ENCODE assay signal across 11 mouse cellular contexts in the genomic region with DNA sequence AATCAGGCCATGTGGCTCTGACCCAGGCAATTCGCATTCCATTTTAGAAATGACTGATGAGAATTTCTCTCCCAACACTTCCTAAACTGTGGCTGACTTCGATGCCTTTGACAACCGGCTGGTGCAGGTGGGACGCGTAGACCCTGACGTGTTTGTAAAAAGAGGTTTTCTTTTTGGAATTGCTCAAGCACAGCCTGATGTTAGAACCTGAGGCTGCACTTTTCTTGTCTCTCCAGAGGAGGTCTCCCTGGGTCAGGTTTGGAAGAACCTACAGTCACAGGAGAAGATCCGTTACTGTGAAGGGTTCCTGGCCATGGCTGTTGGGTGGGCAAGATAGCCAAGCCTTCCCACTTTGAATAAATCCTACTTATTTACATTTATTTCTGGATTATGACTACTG. TPM values are rescaled to one million over a fixed set of nuclear protein-coding genes. Genes with fewer than 3 reads are reported as not detected.
DNase-seq lines count a peak whose midpoint lies in the region; ATAC-seq and TF ChIP-seq lines count a peak whose summit lies in the region.
"Had no signal": no experiment of that assay in that cellular context is flagged by ENCODE, and none has a peak within 500 bp of the region (broad histone marks: within the 10 kb centered on the region; RNA-seq: fewer than 3 reads in every experiment).

No protein-coding gene starts in this region.

- H3K9ac ChIP-seq in kidney, embryonic 14.5 days (ENCODE audit: low read depth, low read length), result no peak overlapping the region
- no peak overlapping the region for H3K9ac ChIP-seq in liver, embryonic 14.5 days (replicated peaks)
- H3K9ac ChIP-seq: embryonic facial prominence, embryonic 13.5 days; heart, embryonic 12.5 days had no signal

- no peak overlapping the region for H3ac ChIP-seq in C2C12 (ENCODE audit: control insufficient read depth, insufficient read length, low read depth)

- H3K36me3 ChIP-seq in kidney, embryonic 14.5 days (ENCODE audit: control insufficient read depth, insufficient read depth, low read length), result no peaks in the 10 kb centered on the region
- no peaks in the 10 kb centered on the region for H3K36me3 ChIP-seq in C2C12 (ENCODE audit: control insufficient read depth, insufficient read depth)
- no peaks in the 10 kb centered on the region for H3K36me3 ChIP-seq in liver, embryonic 14.5 days (replicated peaks; ENCODE audit: control insufficient read depth, insufficient read depth, low read depth)
- H3K36me3 ChIP-seq: embryonic facial prominence, embryonic 13.5 days; heart, embryonic 12.5 days had no signal

- H3K27ac ChIP-seq in kidney, embryonic 14.5 days (ENCODE audit: low read depth, low read length), result no peak overlapping the region
- no peak overlapping the region for H3K27ac ChIP-seq in liver, embryonic 14.5 days
- H3K27ac ChIP-seq: embryonic facial prominence, embryonic 13.5 days had no signal

- WGBS in kidney, embryonic 14.5 days, result 54% methylated on average over 7 of the region's 7 CpGs
- 63% methylated on average over 7 of the region's 7 CpGs for WGBS in liver, embryonic 14.5 days (ENCODE audit: insufficient replicate concordance)

- peak; percentile 57; the same call in 1 of the 2 replicates for ATAC-seq in kidney, embryonic 14.5 days (ENCODE audit: low FRiP score, low TSS enrichment)
- ATAC-seq in liver, embryonic 14.5 days (ENCODE audit: insufficient read depth), result no peak

- intact Hi-C loops in gastrocnemius, postnatal 14 days (cut with DNase I; ENCODE audit: low total_unique reads), result loop anchor here (5.0 kb wide), 1 partner anchor 163 kb away; no protein-coding TSS in a partner anchor

- H3K4me3 ChIP-seq in kidney, embryonic 14.5 days (ENCODE audit: low read length), result no peak overlapping the region
- H3K4me3 ChIP-seq in C2C12 (ENCODE audit: insufficient read depth, poor library complexity, severe bottlenecking), result no peak overlapping the region
- no peak overlapping the region for H3K4me3 ChIP-seq in liver, embryonic 14.5 days (ENCODE audit: insufficient read depth in 1 of 2, low read depth in 2 of 2, low read length in 2 of 2)
- H3K4me3 ChIP-seq: embryonic facial prominence, embryonic 13.5 days; heart, embryonic 12.5 days had no signal

- H3K79me2 ChIP-seq in C2C12 (ENCODE audit: control insufficient read depth, insufficient read depth), result no peaks in the 10 kb centered on the region

- no peaks in the 10 kb centered on the region for H3K4me1 ChIP-seq in kidney, embryonic 14.5 days (ENCODE audit: control insufficient read depth, insufficient read depth, low read length)
- H3K4me1 ChIP-seq in liver, embryonic 14.5 days (replicated peaks; ENCODE audit: control insufficient read depth in 2 of 2, insufficient read depth in 2 of 2, low read length in 1 of 2), result no peaks in the 10 kb centered on the region
- H3K4me1 ChIP-seq: embryonic facial prominence, embryonic 13.5 days; heart, embryonic 12.5 days had no signal

- TF ChIP-seq EP300 in liver, embryonic 14.5 days (IDR thresholded peaks at IDR 0.05; ENCODE audit: low read depth), result no peak

- no peak for DNase-seq in kidney, adult 8-10 months
- peak; percentile 33 for DNase-seq in ES-CJ7 (ENCODE audit: low read depth, low spot score)
- DNase-seq in liver, embryonic 14.5 days (ENCODE audit: low read depth in 3 of 3, low spot score in 3 of 3), result no peak
- DNase-seq in gastrocnemius, postnatal 4 days (ENCODE audit: low spot score in 2 of 2), result no peak
- no peak for DNase-seq in gastrocnemius, postnatal 14 days
- DNase-seq: adrenal gland, adult 8-10 months had no signal

- H3K27me3 ChIP-seq in kidney, embryonic 14.5 days (ENCODE audit: control insufficient read depth, insufficient read depth, low read length), result no peaks in the 10 kb centered on the region
- H3K27me3 ChIP-seq in C2C12 (ENCODE audit: control insufficient read depth, insufficient read depth, insufficient read length), result no peaks in the 10 kb centered on the region
- H3K27me3 ChIP-seq in liver, embryonic 14.5 days (ENCODE audit: control insufficient read depth, insufficient read depth, low read length), result no peaks in the 10 kb centered on the region
- H3K27me3 ChIP-seq: embryonic facial prominence, embryonic 13.5 days; heart, embryonic 12.5 days had no signal

- no peak overlapping the region for H3K4me2 ChIP-seq in kidney, embryonic 14.5 days (replicated peaks; ENCODE audit: low read depth, low read length)
- no peak overlapping the region for H3K4me2 ChIP-seq in liver, embryonic 14.5 days (ENCODE audit: low read depth)
- H3K4me2 ChIP-seq: embryonic facial prominence, embryonic 13.5 days; heart, embryonic 12.5 days had no signal

- H3K9me3 ChIP-seq in kidney, embryonic 14.5 days (ENCODE audit: control insufficient read depth, low read length), result no peaks in the 10 kb centered on the region
- no peaks in the 10 kb centered on the region for H3K9me3 ChIP-seq in liver, embryonic 14.5 days (ENCODE audit: control insufficient read depth, low read length)
- H3K9me3 ChIP-seq: embryonic facial prominence, embryonic 13.5 days; heart, embryonic 12.5 days had no signal

- TF ChIP-seq CTCF in C2C12 (IDR thresholded peaks at IDR 0.05; ENCODE audit: control insufficient read depth, insufficient read depth, insufficient read length), result peak; percentile 18
- TF ChIP-seq CTCF in liver, embryonic 14.5 days (IDR thresholded peaks at IDR 0.05; ENCODE audit: low read depth), result peak; percentile 52

- no peaks in the 10 kb centered on the region for H3K79me3 ChIP-seq in C2C12 (ENCODE audit: low read depth)

TF ChIP-seq in C2C12, 6 proteins besides CTCF, POLR2A, EP300 and RAD21:
- no peak for TF ChIP-seq USF1 (IDR thresholded peaks at IDR 0.05; ENCODE audit: low read depth)

RNA-seq across cellular contexts. Expression of gene Map3k7cl, which starts 31.5 kb away (rescaled TPM):
- 0.69 and 1.4 TPM in 2 replicates for polyA plus RNA-seq in kidney, embryonic 14.5 days (2014; fragmentation: Nextera tagmentation; extraction: Ambion mirVana)
- polyA plus RNA-seq in C2C12 (2012; fragmentation: generic; extraction: Trizol), result 0.11 TPM
- 0.04 and 0.13 TPM in 2 replicates for polyA plus RNA-seq in liver, embryonic 14.5 days (2012; rRNA removed)
- polyA plus RNA-seq in liver, embryonic 14.5 days (2014; fragmentation: Nextera tagmentation; extraction: Ambion mirVana), result not detected in 2 replicates
- 10 to 100 TPM; 33.0 to 37.6 TPM for total RNA-seq in gastrocnemius, postnatal 4 days (2021)
- 10 to 100 TPM; 26.9 to 27.6 TPM for total RNA-seq in gastrocnemius, postnatal 14 days (2021)
- polyA plus RNA-seq: embryonic facial prominence, embryonic 13.5 days; macrophage had no signal
